Mouse (Mus musculus) G1E (cell line): Measurements from ENCODE around the gene Pld1. TPM values are rescaled to one million over a fixed set of nuclear protein-coding genes. Genes with fewer than 3 reads are reported as not detected.

ENCODE experiments used
- ATAC-seq: 2 replicates; pipeline ENCODE4 v1.8.0; 2016; ENCODE audit warnings: mild to moderate bottlenecking; ENCODE audit not compliant: insufficient number of reproducible peaks, poor library complexity, low FRiP score, severe bottlenecking; ENCODE audit errors: extremely low read depth
- DNase-seq: peaks from one replicate; pipeline ENCODE4 v3.0.0; 2012; ENCODE audit warnings: low spot score
- H3K27me3 ChIP-seq: 2 replicates; pipeline ENCODE4 v1.6.1; 2012; ENCODE audit warnings: mild to moderate bottlenecking, low read length, inconsistent platforms; ENCODE audit not compliant: insufficient read depth
- H3K36me3 ChIP-seq: replicated peaks from 2 replicates; pipeline ENCODE3; 2012; ENCODE audit warnings: mild to moderate bottlenecking, inconsistent platforms
- H3K4me1 ChIP-seq: 2 replicates; pipeline ENCODE4 v1.6.1; 2012; ENCODE audit warnings: low read depth, low read length, inconsistent platforms, mixed read lengths; ENCODE audit not compliant: insufficient read depth
- H3K4me3 ChIP-seq: 2 replicates; pipeline ENCODE4 v1.5.1; 2012; ENCODE audit warnings: low read depth, mild to moderate bottlenecking, inconsistent platforms, low read length, moderate library complexity, mixed read lengths
- H3K9me3 ChIP-seq: replicated peaks from 2 replicates; pipeline ENCODE4 v1.6.1; 2012; ENCODE audit warnings: inconsistent platforms
- CTCF ChIP-seq: IDR thresholded peaks from 2 replicates; pipeline ENCODE4 v1.5.1; 2012; ENCODE audit warnings: low read depth, low read length, inconsistent platforms, mixed read lengths
- GATA1 ChIP-seq: IDR thresholded peaks from 2 replicates; pipeline ENCODE4 v1.6.1; 2012; ENCODE audit warnings: borderline replicate concordance, low read length, inconsistent platforms, mixed read lengths
- GATA2 ChIP-seq: IDR thresholded peaks from 2 replicates; pipeline ENCODE4 v1.6.1; 2012; ENCODE audit warnings: low read depth, low read length, inconsistent platforms, borderline replicate concordance
- POLR2AphosphoS5 ChIP-seq: IDR thresholded peaks from 2 replicates; pipeline ENCODE4 v1.6.1; 2012; ENCODE audit warnings: low read depth, low read length, inconsistent platforms; ENCODE audit not compliant: insufficient replicate concordance
- TAL1 ChIP-seq: conservative IDR thresholded peaks from 2 replicates; pipeline ENCODE4 v1.6.1; 2012; ENCODE audit warnings: low read depth, low read length, inconsistent platforms, mixed read lengths
- polyA plus RNA-seq: library from polyadenylated mRNA; stranded (reverse); fragments of >175 nt; gene quantifications from 2 replicates; pipeline ENCODE4 v1.2.3, GENCODE M21; 2012
- total RNA-seq, 2 experiments: library from RNA; stranded (forward) in 1 of 2; stranded (reverse) in 1 of 2; fragments of 200-1000 nt in 1 of 2; fragments of >200 nt in 1 of 2; fragmentation: Nextera tagmentation in 1 of 2; gene quantifications; 2 replicates each; pipeline ENCODE4 v1.2.3; 2014 to 2017

Gene Pld1
- total and polyA plus RNA-seq, 3 experiments: 0.38 to 0.82 TPM; not detected in 1

GRCm38 (mm10) chr3:28162346-28162745 is 223.9 kb downstream of the Pld1 start:
- Histone ChIP-seq H3K36me3 (no peaks in the 10 kb centered on the region), H3K27me3 (no peaks in the 10 kb centered on the region; the same call in 1 of the 2 replicates), H3K4me3 (no peak overlapping the region), H3K4me1 (no peaks in the 10 kb centered on the region), H3K9me3 (no peaks in the 10 kb centered on the region)
- TF ChIP-seq TAL1 (no peak), GATA2 (no peak), GATA1 (no peak), CTCF (no peak), POLR2AphosphoS5 (no peak)
- ATAC-seq (no peak), DNase-seq (no peak)

GRCm38 (mm10) chr3:28164678-28165077 is 226.2 kb downstream of the Pld1 start:
- Histone ChIP-seq H3K27me3 (no peaks in the 10 kb centered on the region; the same call in 1 of the 2 replicates), H3K4me1 (no peaks in the 10 kb centered on the region), H3K9me3 (no peaks in the 10 kb centered on the region), H3K4me3 (no peak overlapping the region), H3K36me3 (no peaks in the 10 kb centered on the region)
- DNase-seq (no peak), ATAC-seq (no peak)
- TF ChIP-seq POLR2AphosphoS5 (no peak), CTCF (no peak), TAL1 (no peak), GATA2 (no peak), GATA1 (no peak)

GRCm38 (mm10) chr3:28165598-28165997 is 227.1 kb downstream of the Pld1 start:
- Histone ChIP-seq H3K9me3 (no peaks in the 10 kb centered on the region), H3K4me1 (no peaks in the 10 kb centered on the region), H3K36me3 (no peaks in the 10 kb centered on the region), H3K27me3 (no peaks in the 10 kb centered on the region; the same call in none of the 2 replicates), H3K4me3 (no peak overlapping the region)
- no peak for TF ChIP-seq POLR2AphosphoS5
- no peak; the same call in 1 of the 2 replicates for TF ChIP-seq CTCF
- TF ChIP-seq GATA2: no peak
- TF ChIP-seq GATA1: no peak
- no peak for TF ChIP-seq TAL1
- ATAC-seq (no peak), DNase-seq (no peak)

- H3K27me3 ChIP-seq: no peaks in the 10 kb centered on the region; the same call in 1 of the 2 replicates
- no peaks in the 10 kb centered on the region; the same call in 1 of the 2 replicates for H3K4me1 ChIP-seq
- H3K9me3 ChIP-seq: no peaks in the 10 kb centered on the region
- H3K36me3 ChIP-seq: no peaks in the 10 kb centered on the region
- ATAC-seq (no peak), DNase-seq (no peak)
- no peak overlapping the region for H3K4me3 ChIP-seq
- no peak for TF ChIP-seq GATA1
- no peak for TF ChIP-seq POLR2AphosphoS5
- no peak for TF ChIP-seq TAL1
- no peak for TF ChIP-seq GATA2
- TF ChIP-seq CTCF: no peak
Observed at GRCm38 (mm10) chr3:28167796-28168505, 229.5 kb downstream of the Pld1 start.

GRCm38 (mm10) chr3:28170911-28171618 is 232.6 kb downstream of the Pld1 start:
- TF ChIP-seq GATA2 (no peak), CTCF (no peak), TAL1 (no peak), POLR2AphosphoS5 (no peak), GATA1 (no peak)
- H3K27me3 ChIP-seq: no peaks in the 10 kb centered on the region; the same call in 1 of the 2 replicates
- ATAC-seq (no peak), DNase-seq (peak; percentile 1)
- H3K4me3 ChIP-seq: no peak overlapping the region
- no peaks in the 10 kb centered on the region for H3K36me3 ChIP-seq
- H3K4me1 ChIP-seq: no peaks in the 10 kb centered on the region; the same call in 1 of the 2 replicates
- no peaks in the 10 kb centered on the region for H3K9me3 ChIP-seq

GRCm38 (mm10) chr3:28175997-28176967 is 237.8 kb downstream of the Pld1 start:
- DNase-seq (no peak), ATAC-seq (no peak)
- Histone ChIP-seq H3K36me3 (no peaks in the 10 kb centered on the region), H3K4me1 (no peaks in the 10 kb centered on the region; the same call in 1 of the 2 replicates), H3K27me3 (peaks cover 7% of the 10 kb centered on the region), H3K9me3 (no peaks in the 10 kb centered on the region), H3K4me3 (no peak overlapping the region)
- no peak for TF ChIP-seq POLR2AphosphoS5
- no peak for TF ChIP-seq GATA2
- TF ChIP-seq TAL1: no peak
- no peak for TF ChIP-seq CTCF
- no peak for TF ChIP-seq GATA1
